Mouse (Mus musculus) hindbrain, embryonic 12.5 days (tissue): ENCODE data around the gene Fgd3. TPM values are rescaled to one million over a fixed set of nuclear protein-coding genes. Genes with fewer than 3 reads are reported as not detected.

Source experiments
- ATAC-seq: fragments of 200-750 bp; cut with Nextera tagmentation; 2 replicates; pipeline ENCODE4 v1.8.0; 2017; ENCODE audit warnings: moderate TSS enrichment; ENCODE audit not compliant: low FRiP score
- H3K27ac ChIP-seq: fragments of 300-500 bp; sonication (generic); 2 replicates; pipeline ENCODE4 v1.5.1; 2016; ENCODE audit warnings: mild to moderate bottlenecking
- H3K27me3 ChIP-seq: fragments of 300-500 bp; sonication (generic); 2 replicates; pipeline ENCODE4 v1.6.1; 2016; ENCODE audit warnings: mild to moderate bottlenecking
- H3K36me3 ChIP-seq: fragments of 300-500 bp; sonication (generic); 2 replicates; pipeline ENCODE4 v1.6.1; 2016; ENCODE audit warnings: mild to moderate bottlenecking
- H3K4me1 ChIP-seq: fragments of 300-500 bp; sonication (generic); 2 replicates; pipeline ENCODE4 v1.6.1; 2016
- H3K4me2 ChIP-seq: fragments of 300-500 bp; sonication (generic); replicated peaks from 2 replicates; pipeline ENCODE4 v1.6.1; 2016; ENCODE audit warnings: mild to moderate bottlenecking
- H3K4me3 ChIP-seq: fragments of 300-500 bp; sonication (generic); 2 replicates; pipeline ENCODE4 v1.5.1; 2016; ENCODE audit warnings: mild to moderate bottlenecking
- H3K9ac ChIP-seq: fragments of 300-500 bp; sonication (generic); 2 replicates; pipeline ENCODE4 v1.6.1; 2016; ENCODE audit warnings: mild to moderate bottlenecking, moderate library complexity
- H3K9me3 ChIP-seq: fragments of 300-500 bp; sonication (generic); replicated peaks from 2 replicates; pipeline ENCODE4 v1.6.1; 2016; ENCODE audit warnings: mild to moderate bottlenecking
- WGBS: fragments of 180-500 bp; shearing (Covaris S2); methylation state at CpG from one replicate; pipeline ENCODE4 v1.1.7; 2016; 5-methylcytosine and 5-hydroxymethylcytosine counted together
- polyA plus RNA-seq: library from polyadenylated mRNA; unstranded; fragments of >200 nt; fragmentation: Nextera tagmentation; extraction: Ambion mirVana; gene quantifications from 2 replicates; pipeline ENCODE4 v1.2.1, GENCODE M21; 2016

Fgd3 gene
- 1.1 and 1.2 TPM in 2 replicates for polyA plus RNA-seq

- H3K4me3 ChIP-seq = peak within 1 kb of the TSS; percentile 28
- H3K27ac ChIP-seq = peak within 1 kb of the TSS; percentile 57; the same call in 1 of the 2 replicates
- H3K4me2 ChIP-seq = peak within 1 kb of the TSS; percentile 58
- H3K27me3 ChIP-seq = peaks cover 58% of the 10 kb centered on the region
- WGBS = 3% methylated on average over 10 of the region's 10 CpGs
- peak within 1 kb of the TSS; percentile 49 for H3K9ac ChIP-seq
- ATAC-seq = peak; percentile 94
- H3K9me3 ChIP-seq = no peaks in the 10 kb centered on the region
- H3K4me1 ChIP-seq = peaks cover 40% of the 10 kb centered on the region
- H3K36me3 ChIP-seq = no peaks in the 10 kb centered on the region
Measured at GRCm38 (mm10) chr13:49320040-49320439, at the start of gene Fgd3. Fgd3 (minus strand) TSS chr13:49320311.

GRCm38 (mm10) chr13:49369404-49369803 is 49.3 kb upstream of the Fgd3 start:
- no peaks in the 10 kb centered on the region for H3K9me3 ChIP-seq
- H3K36me3 ChIP-seq = peaks cover 29% of the 10 kb centered on the region
- H3K9ac ChIP-seq = no peak overlapping the region
- H3K4me3 ChIP-seq = no peak overlapping the region
- WGBS = 94% methylated on average over 10 of the region's 10 CpGs
- peaks cover 19% of the 10 kb centered on the region for H3K4me1 ChIP-seq
- no peak for ATAC-seq
- H3K4me2 ChIP-seq = no peak overlapping the region
- no peaks in the 10 kb centered on the region for H3K27me3 ChIP-seq
- no peak overlapping the region for H3K27ac ChIP-seq

GRCm38 (mm10) chr13:49367657-49368440 is 47.7 kb upstream of the Fgd3 start:
- H3K9me3 ChIP-seq = no peaks in the 10 kb centered on the region
- WGBS = 81% methylated on average over 4 of the region's 4 CpGs
- no peak for ATAC-seq
- no peak overlapping the region for H3K9ac ChIP-seq
- H3K4me1 ChIP-seq = peaks cover 14% of the 10 kb centered on the region
- H3K27ac ChIP-seq = no peak overlapping the region
- no peaks in the 10 kb centered on the region for H3K27me3 ChIP-seq
- H3K4me3 ChIP-seq = no peak overlapping the region
- no peak overlapping the region for H3K4me2 ChIP-seq
- peaks cover 26% of the 10 kb centered on the region for H3K36me3 ChIP-seq

GRCm38 (mm10) chr13:49364716-49365115 is 44.6 kb upstream of the Fgd3 start:
- no peak overlapping the region for H3K4me2 ChIP-seq
- peaks cover 5% of the 10 kb centered on the region for H3K36me3 ChIP-seq
- 90% methylated on average over 2 of the region's 2 CpGs for WGBS
- H3K9me3 ChIP-seq = no peaks in the 10 kb centered on the region
- no peak overlapping the region for H3K27ac ChIP-seq
- H3K4me1 ChIP-seq = peaks cover 26% of the 10 kb centered on the region
- no peak for ATAC-seq
- H3K4me3 ChIP-seq = no peak overlapping the region
- H3K9ac ChIP-seq = no peak overlapping the region
- no peaks in the 10 kb centered on the region for H3K27me3 ChIP-seq

GRCm38 (mm10) chr13:49362804-49363203 is 42.7 kb upstream of the Fgd3 start:
- H3K9ac ChIP-seq = no peak overlapping the region
- no peaks in the 10 kb centered on the region for H3K27me3 ChIP-seq
- H3K4me1 ChIP-seq = peaks cover 21% of the 10 kb centered on the region
- ATAC-seq = no peak
- 78% methylated on average over 2 of the region's 2 CpGs for WGBS
- H3K27ac ChIP-seq = no peak overlapping the region
- no peaks in the 10 kb centered on the region for H3K9me3 ChIP-seq
- no peak overlapping the region for H3K4me3 ChIP-seq
- H3K36me3 ChIP-seq = no peaks in the 10 kb centered on the region
- no peak overlapping the region for H3K4me2 ChIP-seq

GRCm38 (mm10) chr13:49362364-49362763 is 42.3 kb upstream of the Fgd3 start:
- Histone ChIP-seq H3K4me1 (peaks cover 21% of the 10 kb centered on the region), H3K9ac (no peak overlapping the region), H3K27me3 (no peaks in the 10 kb centered on the region), H3K4me3 (no peak overlapping the region), H3K36me3 (no peaks in the 10 kb centered on the region), H3K9me3 (no peaks in the 10 kb centered on the region), H3K27ac (no peak overlapping the region), H3K4me2 (no peak overlapping the region)
- ATAC-seq = no peak
- 72% methylated on average over 7 of the region's 7 CpGs for WGBS

GRCm38 (mm10) chr13:49360906-49361406 is 40.8 kb upstream of the Fgd3 start:
- Histone ChIP-seq H3K9ac (no peak overlapping the region), H3K4me3 (no peak overlapping the region), H3K27me3 (no peaks in the 10 kb centered on the region), H3K4me1 (peaks cover 15% of the 10 kb centered on the region), H3K9me3 (no peaks in the 10 kb centered on the region), H3K4me2 (no peak overlapping the region), H3K36me3 (no peaks in the 10 kb centered on the region), H3K27ac (no peak overlapping the region)
- WGBS = 51% methylated on average over 3 of the region's 3 CpGs
- no peak for ATAC-seq

GRCm38 (mm10) chr13:49358184-49358583 is 38.1 kb upstream of the Fgd3 start:
- Histone ChIP-seq H3K27ac (no peak overlapping the region), H3K9me3 (no peaks in the 10 kb centered on the region), H3K4me3 (no peak overlapping the region), H3K4me2 (no peak overlapping the region), H3K9ac (no peak overlapping the region), H3K27me3 (no peaks in the 10 kb centered on the region), H3K36me3 (no peaks in the 10 kb centered on the region), H3K4me1 (peaks cover 30% of the 10 kb centered on the region)
- 91% methylated on average over 3 of the region's 3 CpGs for WGBS
- ATAC-seq = no peak

- 93% methylated on average over 8 of the region's 8 CpGs for WGBS
Measured at GRCm38 (mm10) chr13:49357367-49358026, 37.4 kb upstream of the Fgd3 start.

GRCm38 (mm10) chr13:49356090-49356489 is 36.0 kb upstream of the Fgd3 start:
- Histone ChIP-seq H3K36me3 (no peaks in the 10 kb centered on the region), H3K9ac (no peak overlapping the region), H3K4me1 (peaks cover 37% of the 10 kb centered on the region), H3K4me3 (no peak overlapping the region), H3K4me2 (no peak overlapping the region), H3K27me3 (no peaks in the 10 kb centered on the region), H3K9me3 (no peaks in the 10 kb centered on the region), H3K27ac (no peak overlapping the region)
- ATAC-seq = no peak
- 79% methylated on average over 7 of the region's 7 CpGs for WGBS

More at GRCm38 (mm10) chr13:49357367-49358026, 37.4 kb upstream of the Fgd3 start:
- H3K36me3 ChIP-seq = no peaks in the 10 kb centered on the region
- no peak overlapping the region for H3K27ac ChIP-seq
- no peaks in the 10 kb centered on the region for H3K27me3 ChIP-seq
- ATAC-seq = no peak
- H3K9ac ChIP-seq = no peak overlapping the region
- peaks cover 34% of the 10 kb centered on the region for H3K4me1 ChIP-seq
- no peak overlapping the region for H3K4me2 ChIP-seq
- no peak overlapping the region for H3K4me3 ChIP-seq
- no peaks in the 10 kb centered on the region for H3K9me3 ChIP-seq

- no peaks in the 10 kb centered on the region for H3K9me3 ChIP-seq
- H3K4me2 ChIP-seq = no peak overlapping the region
- no peak overlapping the region for H3K4me3 ChIP-seq
- no peaks in the 10 kb centered on the region for H3K27me3 ChIP-seq
- WGBS = 89% methylated on average over 11 of the region's 11 CpGs
- no peak overlapping the region for H3K27ac ChIP-seq
- H3K36me3 ChIP-seq = no peaks in the 10 kb centered on the region
- H3K4me1 ChIP-seq = peaks cover 35% of the 10 kb centered on the region
- H3K9ac ChIP-seq = no peak overlapping the region
- no peak for ATAC-seq
Measured at GRCm38 (mm10) chr13:49355461-49356061, 35.5 kb upstream of the Fgd3 start.

GRCm38 (mm10) chr13:49353991-49354507 is 33.9 kb upstream of the Fgd3 start:
- WGBS = 71% methylated on average over 5 of the region's 5 CpGs
- Histone ChIP-seq H3K36me3 (no peaks in the 10 kb centered on the region), H3K4me1 (peaks cover 39% of the 10 kb centered on the region), H3K27ac (peak overlapping the region; percentile 1; the same call in 1 of the 2 replicates), H3K27me3 (no peaks in the 10 kb centered on the region), H3K4me3 (no peak overlapping the region), H3K9me3 (no peaks in the 10 kb centered on the region), H3K9ac (no peak overlapping the region), H3K4me2 (no peak overlapping the region)
- no peak for ATAC-seq
